Mouse (Mus musculus): ENCODE measurements around the gene Lars2.

Lars2 gene

GRCm38 (mm10) chr9:123475569-123475968, 108.8 kb downstream of the Lars2 start:
- DNase-seq (ENCODE audit: low read depth, low spot score), result no peak

- peak; percentile 63 for DNase-seq (ENCODE audit: low read depth, low spot score)
Measured at GRCm38 (mm10) chr9:123478031-123478585, 111.4 kb downstream of the Lars2 start.

DNA sequence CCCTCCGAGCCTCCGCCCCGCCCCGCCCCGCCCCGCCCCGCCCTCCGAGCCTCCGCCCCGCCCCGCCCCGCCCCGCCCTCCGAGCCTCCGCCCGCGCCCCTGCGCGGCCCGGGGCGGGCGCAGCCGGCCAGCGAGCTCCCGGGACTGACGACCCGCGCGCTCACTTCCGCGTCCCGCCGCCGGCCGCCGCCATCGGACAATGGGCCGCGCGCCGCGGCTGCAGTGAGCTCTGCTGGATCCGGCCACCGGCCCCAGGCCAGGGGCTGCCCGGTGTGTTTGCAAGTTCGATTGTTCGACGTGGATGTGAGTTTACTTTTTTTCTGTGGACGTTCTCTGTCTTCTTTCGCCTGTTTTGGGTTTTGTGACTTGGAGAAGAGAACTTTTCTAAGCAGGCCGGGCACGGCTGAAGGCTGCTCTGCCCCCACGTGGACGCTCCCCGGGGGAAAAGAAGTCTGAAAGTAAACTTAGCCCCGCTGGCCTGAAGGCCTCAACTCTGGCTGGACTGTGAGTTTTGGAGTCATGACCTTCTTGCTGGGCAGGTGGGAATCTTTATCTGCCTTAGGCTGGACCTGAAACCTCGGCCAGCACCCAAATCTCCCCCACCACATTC, 112.0 kb downstream of the Lars2 start, which contains the start of gene Limd1:
Gene Limd1, plus strand, starts transcription at position 121 of the 610 bp plus-strand sequence.
- peak; percentile 63 for DNase-seq (ENCODE audit: low read depth, low spot score)

DNA sequence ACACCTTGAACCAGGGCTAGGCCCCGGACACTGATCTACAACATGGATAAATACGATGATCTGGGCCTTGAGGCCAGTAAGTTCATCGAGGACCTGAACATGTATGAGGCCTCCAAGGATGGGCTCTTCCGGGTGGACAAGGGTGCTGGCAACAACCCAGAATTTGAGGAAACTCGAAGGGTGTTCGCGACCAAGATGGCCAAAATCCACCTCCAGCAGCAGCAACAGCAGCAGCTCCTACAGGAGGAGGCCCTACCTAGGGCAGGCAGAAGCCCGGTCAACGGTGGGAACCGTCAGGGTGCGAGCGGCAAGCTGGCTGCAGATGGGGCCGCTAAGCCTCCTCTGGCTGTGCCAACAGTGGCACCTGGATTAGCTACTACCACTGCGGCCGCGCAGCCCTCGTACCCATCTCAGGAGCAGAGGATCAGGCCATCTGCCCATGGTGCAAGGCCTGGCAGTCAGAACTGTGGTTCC, 112.5 kb downstream of the Lars2 start:
- no peak for DNase-seq (ENCODE audit: low read depth, low spot score)

GRCm38 (mm10) chr9:123479876-123480252, 113.1 kb downstream of the Lars2 start:
- no peak for DNase-seq (ENCODE audit: low read depth, low spot score)

- no peak for DNase-seq (ENCODE audit: low read depth, low spot score)
Measured at GRCm38 (mm10) chr9:123480253-123480921, 113.7 kb downstream of the Lars2 start.

GRCm38 (mm10) chr9:123481136-123481535, 114.4 kb downstream of the Lars2 start:
- no peak for DNase-seq (ENCODE audit: low read depth, low spot score)

DNA sequence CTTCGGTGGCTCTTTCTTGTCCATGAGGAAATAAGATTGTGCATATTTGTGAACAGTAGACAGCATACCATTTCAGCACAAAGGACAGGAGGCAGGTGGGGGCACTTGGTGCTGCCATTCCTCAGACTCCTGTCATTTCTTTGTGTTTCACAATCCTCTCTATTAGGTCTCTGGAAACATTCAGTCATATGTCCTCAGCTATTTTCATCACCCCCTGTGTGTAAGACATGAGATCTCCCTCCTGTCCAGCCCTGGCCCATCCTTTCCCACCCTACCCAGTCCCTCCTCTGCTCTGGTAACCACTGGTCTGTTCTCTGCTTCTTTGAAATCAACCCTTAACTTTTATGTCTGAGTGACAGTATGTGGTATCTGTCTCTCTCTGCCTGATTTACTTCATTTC, 116.9 kb downstream of the Lars2 start:
- DNase-seq (ENCODE audit: low read depth, low spot score), result no peak

GRCm38 (mm10) chr9:123484830-123485229, 118.1 kb downstream of the Lars2 start:
- no peak for DNase-seq (ENCODE audit: low read depth, low spot score)

- no peak for DNase-seq (ENCODE audit: low read depth, low spot score)
Measured at GRCm38 (mm10) chr9:123485561-123485960, 118.8 kb downstream of the Lars2 start.

- no peak for DNase-seq (ENCODE audit: low read depth, low spot score)
Measured at GRCm38 (mm10) chr9:123486635-123487034, 119.9 kb downstream of the Lars2 start.

- DNase-seq (ENCODE audit: low read depth, low spot score), result no peak
Measured at GRCm38 (mm10) chr9:123489073-123489472, 122.3 kb downstream of the Lars2 start.

GRCm38 (mm10) chr9:123489727-123490343, 123.1 kb downstream of the Lars2 start:
- no peak for DNase-seq (ENCODE audit: low read depth, low spot score)

DNA sequence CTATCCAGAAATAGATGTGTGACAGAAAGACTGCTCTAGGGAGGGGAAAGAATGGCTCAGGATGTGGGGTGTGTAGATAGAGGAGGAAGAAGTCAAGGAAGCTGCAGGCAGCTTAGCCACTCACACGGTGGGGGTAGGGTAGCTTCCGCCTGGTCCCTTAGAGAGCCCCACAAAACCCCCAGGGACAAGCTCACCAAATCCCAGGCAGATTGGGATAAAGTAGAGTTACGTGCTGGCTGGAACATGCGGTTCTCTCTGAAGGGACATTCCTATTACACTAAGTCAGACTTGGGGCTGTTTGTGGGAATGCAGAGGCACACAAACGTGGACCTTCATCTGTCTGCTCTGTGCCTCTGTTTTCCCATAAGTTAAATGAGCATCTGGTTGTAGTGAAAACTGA, 124.2 kb downstream of the Lars2 start:
- DNase-seq (ENCODE audit: low read depth, low spot score), result no peak

DNA sequence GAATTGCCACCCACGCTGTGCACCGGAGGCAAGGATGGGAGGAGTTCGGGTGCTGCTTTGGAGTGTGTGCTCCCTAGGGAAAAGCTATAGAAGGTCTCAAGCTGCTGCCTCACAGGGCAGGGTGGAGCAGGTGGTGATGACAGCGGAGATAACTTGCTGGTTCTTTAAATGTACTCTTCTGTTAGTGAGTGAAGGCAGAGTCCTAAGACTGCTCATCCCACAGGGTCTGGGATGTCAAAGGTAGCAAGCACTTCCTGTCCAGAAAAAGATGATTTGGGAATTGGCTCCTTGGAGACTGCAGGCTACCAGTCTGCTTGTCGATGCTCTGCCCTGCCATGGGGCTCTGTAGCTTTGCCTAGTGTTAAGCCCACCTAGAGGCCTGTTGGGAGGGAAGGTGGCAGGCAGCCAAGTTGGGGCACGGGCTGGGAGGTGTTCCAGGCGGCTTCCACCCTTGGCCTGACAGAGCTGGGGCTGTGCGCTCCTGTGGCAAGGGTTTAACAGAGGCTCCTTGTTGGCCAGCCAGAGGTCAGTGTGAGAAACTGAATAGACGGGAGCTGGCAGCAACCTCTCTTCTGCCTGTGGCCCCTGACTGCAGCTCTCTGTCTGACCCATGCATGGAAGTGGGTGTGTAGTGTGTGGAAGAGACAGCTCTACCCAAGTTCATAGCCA, 125.3 kb downstream of the Lars2 start:
- no peak for DNase-seq (ENCODE audit: low read depth, low spot score)

DNA sequence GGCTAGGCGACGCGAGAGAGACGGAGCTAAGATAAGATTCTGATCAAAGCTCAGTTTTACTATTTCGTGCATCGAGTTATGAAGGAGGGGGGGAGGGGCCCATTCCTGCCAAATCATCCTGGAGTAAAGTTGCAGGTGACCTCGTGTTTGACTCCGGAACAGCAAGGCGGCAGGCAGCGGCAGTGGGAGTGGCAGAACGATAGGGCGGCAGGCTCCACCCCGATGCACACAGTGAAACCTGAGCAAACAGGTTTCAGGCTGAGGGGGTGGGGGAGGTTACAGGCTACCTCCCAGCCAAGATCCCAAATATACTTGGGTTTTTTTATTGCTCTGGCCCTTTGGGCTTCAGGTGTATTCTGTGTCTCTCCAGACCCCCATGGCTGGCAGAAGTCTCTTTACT, 129.9 kb downstream of the Lars2 start:
- no peak for DNase-seq (ENCODE audit: low read depth, low spot score)

DNA sequence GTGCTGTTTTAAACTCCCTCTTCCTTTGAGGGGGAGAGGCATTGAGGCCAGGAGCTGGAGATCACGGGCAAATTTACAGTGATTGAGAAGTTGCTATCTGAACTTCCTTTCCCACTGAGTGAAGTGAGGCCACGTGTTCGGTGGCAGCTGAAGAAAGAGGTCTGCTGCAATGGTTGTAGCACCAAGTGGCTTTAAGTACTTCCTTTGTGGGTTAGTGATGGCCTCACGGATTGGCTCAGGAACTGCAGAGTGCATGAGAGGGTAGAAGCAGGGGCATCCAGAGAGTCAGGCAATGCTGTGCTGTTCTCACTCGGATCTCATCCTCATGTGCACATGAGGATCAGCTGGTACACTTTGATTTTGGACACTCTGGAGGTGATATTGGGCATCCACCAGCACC, 131.2 kb downstream of the Lars2 start:
- DNase-seq (ENCODE audit: low read depth, low spot score), result no peak

- DNase-seq (ENCODE audit: low read depth, low spot score), result peak; percentile 60
Measured at GRCm38 (mm10) chr9:123500480-123500879, 133.8 kb downstream of the Lars2 start.

DNA sequence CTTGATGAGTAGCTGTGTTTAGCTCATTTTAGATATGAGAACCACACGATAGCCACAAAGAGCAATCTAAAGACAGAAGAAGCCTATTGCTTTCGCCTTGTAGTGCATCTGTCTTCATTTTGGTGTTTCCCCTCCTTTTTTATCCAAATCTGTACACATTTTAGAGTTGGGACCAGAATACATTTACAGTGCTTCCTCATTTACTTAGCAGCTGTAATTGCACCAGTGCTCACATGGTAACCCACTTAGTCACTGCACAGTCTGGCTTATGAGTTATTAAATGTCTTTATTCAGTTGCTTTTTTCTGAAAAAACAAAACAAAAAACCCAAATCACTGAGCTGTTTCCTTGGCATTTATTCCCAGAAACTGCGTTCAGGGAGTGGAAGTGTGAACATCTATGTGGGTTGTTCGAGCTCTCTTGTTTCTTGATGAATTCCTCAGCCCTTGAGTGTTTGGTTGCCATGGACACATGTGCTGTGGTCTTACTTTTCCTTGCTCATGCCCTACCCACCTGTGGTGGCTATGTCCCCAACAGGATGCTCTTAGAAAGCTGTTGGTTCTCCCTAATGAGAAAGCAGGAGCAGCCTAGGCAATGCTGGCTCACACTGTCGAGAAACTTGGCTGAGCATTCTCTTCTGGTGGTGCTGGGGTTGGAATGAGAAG, 136.6 kb downstream of the Lars2 start:
- DNase-seq (ENCODE audit: low read depth, low spot score), result no peak

DNA sequence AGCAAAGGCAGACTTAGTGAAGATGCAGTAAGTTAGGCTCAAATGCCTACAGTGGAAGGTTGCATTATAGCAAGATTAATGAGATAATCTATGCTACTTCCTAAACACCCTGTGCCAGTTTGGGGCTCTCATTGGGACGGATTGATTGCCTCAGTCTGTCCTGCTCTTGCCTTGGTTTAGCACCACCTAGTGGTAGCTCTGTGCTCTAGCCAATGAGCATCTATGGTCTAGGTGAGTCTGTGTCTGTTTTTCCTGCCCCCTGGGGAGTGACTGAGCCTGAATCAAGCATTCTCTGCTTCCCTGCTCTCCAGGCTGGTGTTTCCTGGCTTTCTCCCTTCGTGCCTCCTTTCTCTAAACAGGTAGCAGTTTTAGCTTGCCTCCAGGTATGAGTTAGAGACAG, 137.6 kb downstream of the Lars2 start:
- DNase-seq (ENCODE audit: low read depth, low spot score), result peak; percentile 72

DNA sequence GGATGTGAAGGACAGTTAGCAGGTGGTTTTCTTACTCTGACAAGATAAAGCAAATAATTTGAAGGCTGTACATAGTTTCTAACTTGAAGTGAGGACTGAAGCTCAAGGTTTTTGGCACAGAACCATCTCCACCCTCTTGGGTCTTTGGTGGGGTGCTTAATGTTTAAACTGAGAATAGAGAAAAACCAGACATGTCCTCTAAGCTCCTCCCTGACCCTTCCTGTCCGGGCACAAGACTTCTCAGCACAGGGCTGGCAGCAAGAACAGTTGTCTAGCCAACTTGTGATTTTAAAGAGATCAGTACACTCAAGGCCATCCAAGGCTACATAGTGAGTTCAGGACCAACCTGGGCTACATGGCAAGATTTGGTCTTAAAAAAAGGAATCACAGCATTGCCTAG, 138.9 kb downstream of the Lars2 start:
- DNase-seq (ENCODE audit: low read depth, low spot score), result no peak
